Mouse (Mus musculus) midbrain, embryonic 15.5 days (tissue): ENCODE measurements around the gene Atp2b4. TPM values are rescaled to one million over a fixed set of nuclear protein-coding genes. Genes with fewer than 3 reads are reported as not detected.

ENCODE experiments used
- ATAC-seq: fragments of 200-750 bp; cut with Nextera tagmentation; replicated peaks from 2 replicates; pipeline ENCODE4 v1.8.0; 2017; ENCODE audit warnings: moderate TSS enrichment
- H3K27ac ChIP-seq: fragments of 300-500 bp; sonication (generic); 2 replicates; pipeline ENCODE4 v1.5.1; 2015; ENCODE audit warnings: mild to moderate bottlenecking, inconsistent platforms
- H3K27me3 ChIP-seq: fragments of 300-500 bp; sonication (generic); replicated peaks from 2 replicates; pipeline ENCODE4 v1.6.1; 2015; ENCODE audit warnings: inconsistent platforms
- H3K36me3 ChIP-seq: fragments of 300-500 bp; sonication (generic); replicated peaks from 2 replicates; pipeline ENCODE4 v1.6.1; 2015; ENCODE audit warnings: inconsistent platforms
- H3K4me1 ChIP-seq: fragments of 300-500 bp; sonication (generic); 2 replicates; pipeline ENCODE4 v1.6.1; 2015; ENCODE audit warnings: inconsistent platforms
- H3K4me2 ChIP-seq: fragments of 300-500 bp; sonication (generic); 2 replicates; pipeline ENCODE4 v1.6.1; 2015; ENCODE audit warnings: inconsistent platforms, mild to moderate bottlenecking, moderate library complexity
- H3K4me3 ChIP-seq: fragments of 300-500 bp; sonication (generic); 2 replicates; pipeline ENCODE4 v1.5.1; 2015; ENCODE audit warnings: mild to moderate bottlenecking, inconsistent platforms
- H3K9ac ChIP-seq: fragments of 300-500 bp; sonication (generic); 2 replicates; pipeline ENCODE4 v1.6.1; 2015; ENCODE audit warnings: mild to moderate bottlenecking, inconsistent platforms
- H3K9me3 ChIP-seq: fragments of 300-500 bp; sonication (generic); 2 replicates; pipeline ENCODE4 v1.6.1; 2016; ENCODE audit warnings: inconsistent platforms
- whole genome bisulfite sequencing: fragments of 180-500 bp; shearing (Covaris S2); methylation state at CpG from one replicate; pipeline ENCODE4 v1.1.7; 2015; ENCODE audit warnings: mixed read lengths; 5-methylcytosine and 5-hydroxymethylcytosine counted together
- microRNA-seq: library from miRNA; unstranded; fragments of <30 nt; microRNA quantifications from one replicate; pipeline ENCODE4, GENCODE M21; 2016
- polyA plus RNA-seq: library from polyadenylated mRNA; unstranded; fragments of >200 nt; fragmentation: Nextera tagmentation; extraction: Ambion mirVana; gene quantifications from 2 replicates; pipeline ENCODE4 v1.2.1, GENCODE M21; 2015

The Atp2b4 gene
- polyA plus RNA-seq, 1 experiment from 2014 or later = 11.6 TPM

DNA sequence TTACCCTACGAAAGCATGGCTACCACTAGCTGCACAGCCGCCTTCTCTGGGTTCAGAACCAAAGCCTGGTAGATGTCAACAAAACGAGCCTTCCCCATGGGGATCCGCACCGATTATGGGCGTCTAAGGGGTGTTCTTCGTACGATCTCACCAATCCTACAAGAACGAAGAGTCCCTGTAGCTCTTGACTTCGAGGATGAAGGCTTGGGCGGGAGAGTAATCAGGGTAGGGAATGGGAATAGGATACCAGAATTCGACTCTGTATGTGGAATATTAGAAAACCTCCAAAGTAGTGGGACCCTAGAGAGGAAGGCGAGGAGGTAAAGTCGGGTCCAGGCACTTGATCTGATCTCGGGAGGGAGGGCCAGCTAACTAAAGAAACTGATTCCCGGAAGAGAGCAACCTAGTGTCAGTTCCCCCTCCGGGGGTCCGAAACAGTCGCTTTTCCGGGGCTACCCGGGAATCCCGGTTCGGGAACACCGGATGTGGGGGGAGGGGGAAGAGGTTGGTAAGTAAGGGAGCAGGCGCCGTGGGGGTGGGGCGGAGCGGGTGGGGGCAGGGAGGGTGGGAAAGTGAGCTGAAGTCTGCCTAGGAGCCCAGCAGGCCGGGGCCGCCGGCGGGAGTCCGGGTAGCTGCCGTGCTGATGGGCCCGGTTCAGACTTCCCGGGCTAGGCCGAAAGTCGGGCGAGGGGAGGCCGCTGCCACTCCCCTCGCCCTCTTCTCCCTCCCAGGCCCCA lies 140.2 kb downstream of the Atp2b4 start, which contains the start of gene Zbed6:
Zbed6 (minus strand) TSS at position 420 of the 737 bp plus-strand sequence.
- Histone ChIP-seq H3K27ac (peak within 1 kb of the TSS; percentile 90), H3K9ac (peak within 1 kb of the TSS; percentile 65), H3K9me3 (no peaks in the 10 kb centered on the region), H3K4me1 (peaks cover 47% of the 10 kb centered on the region), H3K4me3 (peak within 1 kb of the TSS; percentile 85), H3K36me3 (no peaks in the 10 kb centered on the region; the same call in 1 of the 2 replicates), H3K4me2 (peak within 1 kb of the TSS; percentile 84), H3K27me3 (no peaks in the 10 kb centered on the region)
- ATAC-seq = peak; percentile 88
- WGBS = under 1% methylated on average over 41 of the region's 41 CpGs

DNA sequence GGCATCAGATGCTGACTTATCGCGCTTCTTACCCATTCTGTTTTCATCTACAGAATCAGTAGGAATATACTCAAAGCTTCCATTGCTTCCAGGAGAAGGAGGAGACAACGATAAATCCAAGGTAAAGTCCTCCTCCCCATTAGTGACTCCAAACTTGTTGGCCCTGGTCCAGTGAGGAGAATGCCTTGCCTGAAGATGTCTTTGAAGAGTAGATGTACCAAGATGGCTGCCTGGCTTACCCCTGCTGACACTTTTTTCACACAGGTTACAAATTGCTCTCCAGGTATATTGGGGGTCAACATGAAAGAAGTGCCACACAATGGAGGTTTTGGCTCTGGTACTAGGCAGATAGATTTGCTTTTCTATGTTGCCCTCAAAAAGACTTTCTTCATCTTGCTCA lies 142.0 kb downstream of the Atp2b4 start:
- 85% methylated on average over 3 of the region's 3 CpGs for WGBS
- Histone ChIP-seq H3K27me3 (no peaks in the 10 kb centered on the region), H3K27ac (no peak overlapping the region), H3K9me3 (no peaks in the 10 kb centered on the region), H3K9ac (no peak overlapping the region), H3K4me2 (no peak overlapping the region), H3K4me1 (peaks cover 51% of the 10 kb centered on the region), H3K36me3 (no peaks in the 10 kb centered on the region; the same call in 1 of the 2 replicates), H3K4me3 (no peak overlapping the region)
- no peak for ATAC-seq

DNA sequence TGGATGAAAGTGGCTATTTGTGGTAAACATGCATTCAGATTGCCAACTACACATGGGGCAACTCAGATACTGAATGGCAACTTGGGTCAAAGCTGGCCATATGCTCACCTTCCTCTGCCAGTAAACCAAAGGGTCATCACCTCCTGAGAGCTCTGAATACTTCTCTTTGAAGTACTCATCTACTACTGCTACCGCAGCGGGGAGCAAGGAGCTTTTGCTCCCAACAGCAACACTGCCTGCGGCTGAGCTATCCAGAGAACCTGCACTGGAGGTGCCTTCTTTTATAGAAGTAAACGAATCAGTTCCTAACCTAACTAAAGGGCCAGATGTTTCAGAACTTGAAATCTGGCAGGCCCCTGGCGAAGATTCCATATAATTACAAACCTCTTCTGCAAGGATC lies 144.0 kb downstream of the Atp2b4 start:
- Histone ChIP-seq H3K27me3 (no peaks in the 10 kb centered on the region), H3K27ac (no peak overlapping the region), H3K9me3 (no peaks in the 10 kb centered on the region), H3K4me3 (no peak overlapping the region), H3K36me3 (no peaks in the 10 kb centered on the region; the same call in 1 of the 2 replicates), H3K4me1 (peaks cover 57% of the 10 kb centered on the region), H3K9ac (no peak overlapping the region), H3K4me2 (no peak overlapping the region)
- no peak for ATAC-seq
- 74% methylated on average over 5 of the region's 5 CpGs for WGBS

DNA sequence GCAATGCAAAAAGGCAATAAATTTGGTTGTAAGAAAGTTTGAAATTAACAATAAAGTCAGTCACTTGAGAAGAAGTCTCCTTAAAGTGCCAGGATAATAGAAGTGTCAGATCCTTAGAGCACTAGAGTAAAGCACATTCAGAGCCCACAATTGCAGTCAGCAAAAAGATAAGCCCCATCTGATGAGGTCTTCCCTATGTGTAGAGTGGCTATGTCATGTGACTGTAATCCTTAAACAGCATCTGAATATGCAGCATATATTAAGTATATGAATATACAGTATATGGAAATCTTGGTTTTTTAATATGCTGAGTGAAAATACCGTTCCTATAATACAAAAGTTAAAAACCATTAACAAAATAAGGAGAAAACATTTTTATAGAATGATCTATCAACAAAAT lies 147.8 kb downstream of the Atp2b4 start:
- 94% methylated on average over 1 of the region's 1 CpGs for WGBS
- H3K27me3 ChIP-seq = no peaks in the 10 kb centered on the region
- H3K4me2 ChIP-seq = no peak overlapping the region

DNA sequence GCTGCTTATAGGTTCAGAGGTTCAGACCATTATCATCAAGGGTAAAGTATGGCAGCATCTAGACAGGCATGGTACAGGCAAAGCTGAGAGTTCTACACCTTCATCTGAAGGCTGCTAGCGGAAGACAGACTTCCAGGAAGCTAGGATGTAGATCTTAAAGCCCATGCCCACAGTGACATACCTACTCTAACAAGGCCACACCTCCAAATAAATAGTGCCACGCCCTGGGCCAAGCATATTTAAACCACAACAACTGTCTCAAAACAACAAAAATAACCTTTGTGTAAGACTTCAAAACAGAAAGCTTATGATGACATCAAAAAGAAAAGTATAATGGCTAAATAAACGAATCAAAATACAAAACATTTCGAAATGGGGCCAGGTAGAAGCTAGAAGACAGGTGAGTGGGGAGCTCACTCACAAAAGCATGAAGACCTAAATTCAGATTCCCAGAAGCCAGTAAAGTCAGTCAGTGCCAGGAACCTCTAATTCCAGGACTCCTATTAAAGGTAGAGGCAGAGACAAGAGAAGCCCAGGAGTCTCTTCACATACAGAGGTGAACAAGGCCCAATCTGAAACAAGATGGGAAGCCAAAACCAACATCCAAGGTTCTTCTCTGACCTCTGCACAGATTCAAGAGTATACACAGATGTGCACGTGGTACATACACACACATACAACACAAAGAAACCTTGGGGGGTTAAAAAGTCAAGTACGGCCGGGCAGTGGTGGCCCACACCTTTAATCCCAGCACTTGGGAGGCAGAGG lies 150.4 kb downstream of the Atp2b4 start:
- ATAC-seq = no peak
- Histone ChIP-seq H3K4me2 (no peak overlapping the region), H3K9me3 (no peaks in the 10 kb centered on the region), H3K4me3 (no peak overlapping the region), H3K4me1 (peaks cover 10% of the 10 kb centered on the region), H3K9ac (no peak overlapping the region), H3K27ac (no peak overlapping the region), H3K27me3 (no peaks in the 10 kb centered on the region), H3K36me3 (peaks cover 9% of the 10 kb centered on the region; the same call in 1 of the 2 replicates)
- WGBS = 95% methylated on average over 7 of the region's 7 CpGs

More for the DNA sequence above, 147.8 kb downstream of the Atp2b4 start:
- Histone ChIP-seq H3K4me1 (peaks cover 30% of the 10 kb centered on the region), H3K9ac (no peak overlapping the region), H3K9me3 (no peaks in the 10 kb centered on the region), H3K4me3 (no peak overlapping the region), H3K36me3 (peaks cover 3% of the 10 kb centered on the region; the same call in 1 of the 2 replicates), H3K27ac (no peak overlapping the region)
- ATAC-seq = no peak

Small RNAs within 50 kb of the gene (microRNA-seq; reads per million reads assigned to microRNA genes)
- gene Mir6903 = 2.0 reads per million, percentile 3 among the genes with 10 or more reads in this experiment

Other genes starting within 250 kb of the Atp2b4 start
- gene Snrpe, start 190.8 kb downstream of the Atp2b4 start, polyA plus RNA-seq = 416 and 427 TPM in 2 replicates
- gene Zbed6, start 140.2 kb downstream of the Atp2b4 start, polyA plus RNA-seq = not detected in 2 replicates
- 2.6 and 3.1 TPM in 2 replicates for gene Gm38394, start 139.7 kb downstream of the Atp2b4 start, polyA plus RNA-seq
- 0.09 and 0.14 TPM in 2 replicates for gene Lax1, start 110.9 kb downstream of the Atp2b4 start, polyA plus RNA-seq
- gene Optc, start 107.0 kb upstream of the Atp2b4 start, polyA plus RNA-seq = 2.8 and 3.7 TPM in 2 replicates
- 8.4 and 9.5 TPM in 2 replicates for gene Prelp, start 120.4 kb upstream of the Atp2b4 start, polyA plus RNA-seq
- 15.2 and 21.1 TPM in 2 replicates for gene Fmod, start 236.2 kb upstream of the Atp2b4 start, polyA plus RNA-seq